Mouse (Mus musculus) intestine, embryonic 14.5 days (tissue): ENCODE measurements at regions not wholly inside any gene's neighbourhood (a gene's known extent, or its start where the extent isn't known, plus 50 kb on each side); places are given as distances from the start of the nearest gene placed in this dataset.
A peak's percentile ranks its signal among the peaks of the same experiment; 100 is the strongest.
"Not testable (repeated sequence)": the region's sequence is repeated elsewhere in the genome, so short reads cannot be mapped to it uniquely, and the experiment has no call there.

Experiments
- ATAC-seq: fragments of 200-750 bp; cut with Nextera tagmentation; replicated peaks from 2 replicates; pipeline ENCODE4 v1.8.0; 2017; ENCODE audit warnings: low read depth, moderate number of reproducible peaks, moderate TSS enrichment, moderate library complexity; ENCODE audit not compliant: low FRiP score, low TSS enrichment
- DNase-seq: peaks from one replicate; pipeline ENCODE4 v3.0.0-alpha.2; 2018; ENCODE audit warnings: low spot score
- H3K27ac ChIP-seq: fragments of 300-500 bp; sonication (generic); 2 replicates; pipeline ENCODE4 v1.5.1; 2014; ENCODE audit warnings: low read depth, mild to moderate bottlenecking, control low read depth
- H3K27me3 ChIP-seq: fragments of 300-500 bp; sonication (generic); replicated peaks from 2 replicates; pipeline ENCODE4 v1.6.1; 2014; ENCODE audit warnings: low read length, control low read depth; ENCODE audit not compliant: control insufficient read depth, insufficient read depth
- H3K36me3 ChIP-seq: fragments of 300-500 bp; sonication (generic); 2 replicates; pipeline ENCODE4 v1.6.1; 2014; ENCODE audit warnings: low read length, control low read depth; ENCODE audit not compliant: control insufficient read depth, insufficient read depth
- H3K4me1 ChIP-seq: fragments of 300-500 bp; sonication (generic); replicated peaks from 2 replicates; pipeline ENCODE4 v1.6.1; 2014; ENCODE audit warnings: low read length, control low read depth, mixed read lengths; ENCODE audit not compliant: control insufficient read depth, insufficient read depth
- H3K4me2 ChIP-seq: fragments of 300-500 bp; sonication (generic); 2 replicates; pipeline ENCODE4 v1.6.1; 2014; ENCODE audit warnings: low read length
- H3K4me3 ChIP-seq: fragments of 300-500 bp; sonication (generic); 2 replicates; pipeline ENCODE4 v1.5.1; 2014; ENCODE audit warnings: low read depth, low read length, control low read depth, mixed read lengths
- H3K9ac ChIP-seq: fragments of 300-500 bp; sonication (generic); 2 replicates; pipeline ENCODE4 v1.6.1; 2014; ENCODE audit warnings: mild to moderate bottlenecking, low read length
- H3K9me3 ChIP-seq: fragments of 300-500 bp; sonication (generic); 2 replicates; pipeline ENCODE4 v1.6.1; 2016; ENCODE audit warnings: low read length, control low read depth; ENCODE audit not compliant: control insufficient read depth
- WGBS: fragments of 180-500 bp; shearing (Covaris S2); extraction: QIAGEN DNeasy Blood & Tissue Kit; methylation state at CpG from one replicate; pipeline ENCODE4 v1.1.7; 2014; 5-methylcytosine and 5-hydroxymethylcytosine counted together

DNA sequence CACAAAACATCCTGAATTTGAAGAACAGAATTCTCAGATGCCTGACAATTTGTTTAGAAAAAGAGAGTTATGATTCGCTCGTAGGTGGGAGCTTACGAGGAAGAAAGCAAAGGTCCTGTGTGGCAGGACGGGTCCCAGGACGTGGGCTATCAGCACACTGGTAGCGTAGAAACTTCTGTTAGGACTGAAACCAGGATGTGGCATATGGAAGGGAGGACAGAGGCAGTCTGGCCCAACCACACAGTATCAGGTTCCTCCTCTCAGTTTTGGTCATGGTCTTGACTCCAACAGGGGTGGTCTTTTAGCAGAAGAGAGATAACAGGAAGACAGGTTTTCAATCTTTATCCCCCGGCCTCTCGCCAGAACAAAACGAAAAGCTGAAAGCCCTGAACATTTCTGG is 130.1 kb downstream of the Gxylt1 start:
- Histone ChIP-seq H3K4me2 (no peak overlapping the region), H3K9ac (no peak overlapping the region), H3K9me3 (no peaks in the 10 kb centered on the region), H3K27ac (no peak overlapping the region), H3K36me3 (no peaks in the 10 kb centered on the region), H3K4me1 (no peaks in the 10 kb centered on the region), H3K4me3 (no peak overlapping the region), H3K27me3 (no peaks in the 10 kb centered on the region)
- ATAC-seq (no peak), DNase-seq (no peak)
- 43% methylated on average over 9 of the region's 9 CpGs for WGBS

DNA sequence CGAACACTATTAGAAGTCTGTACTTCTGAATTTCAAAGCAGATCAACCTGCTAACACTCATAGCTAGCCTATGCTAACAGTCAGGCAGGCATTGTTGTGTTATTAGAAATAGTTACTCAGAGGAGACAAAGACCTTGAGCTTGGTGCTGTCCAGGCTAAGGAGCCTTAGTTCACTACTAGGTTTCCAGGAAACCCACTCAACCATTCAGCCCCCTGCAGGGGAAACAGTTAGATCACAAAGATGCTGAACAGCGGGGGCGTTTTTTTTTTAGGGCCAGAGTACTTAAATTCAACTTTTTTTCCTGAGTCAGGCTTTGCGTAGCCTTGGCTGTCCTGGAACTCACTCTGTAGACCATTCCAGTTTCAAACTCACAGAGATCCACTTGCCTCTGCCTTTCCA is 130.7 kb downstream of the Gxylt1 start:
- H3K4me1 ChIP-seq, result no peaks in the 10 kb centered on the region
- H3K27ac ChIP-seq, result no peak overlapping the region
- 83% methylated on average over 4 of the region's 4 CpGs for WGBS
- no peaks in the 10 kb centered on the region for H3K9me3 ChIP-seq
- no peak for ATAC-seq
- DNase-seq, result no peak
- no peak overlapping the region for H3K4me2 ChIP-seq
- H3K4me3 ChIP-seq, result no peak overlapping the region
- no peaks in the 10 kb centered on the region for H3K27me3 ChIP-seq
- no peaks in the 10 kb centered on the region for H3K36me3 ChIP-seq
- H3K9ac ChIP-seq, result no peak overlapping the region

DNA sequence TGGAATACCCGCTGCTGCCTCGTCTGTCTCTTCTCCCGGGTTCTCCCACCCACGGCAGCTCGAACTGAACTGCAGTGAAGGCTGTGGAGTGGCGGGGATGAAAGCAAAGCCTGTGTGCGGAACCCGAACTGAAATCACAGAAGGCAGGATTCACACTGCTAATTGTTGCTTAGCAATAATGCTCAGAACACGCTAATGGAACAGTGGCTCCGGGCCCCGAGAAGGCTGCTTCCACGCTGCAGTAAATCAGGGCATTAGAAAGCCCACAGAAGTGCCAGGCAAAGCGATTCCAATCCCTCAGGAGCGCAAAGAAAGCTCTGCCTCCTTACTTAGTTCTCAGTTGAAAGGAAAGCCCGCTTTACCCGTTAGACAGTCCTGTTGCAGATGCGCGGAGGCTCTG is 141.6 kb downstream of the Gxylt1 start:
- no peaks in the 10 kb centered on the region for H3K9me3 ChIP-seq
- no peak overlapping the region for H3K27ac ChIP-seq
- no peak overlapping the region for H3K4me2 ChIP-seq
- H3K27me3 ChIP-seq, result no peaks in the 10 kb centered on the region
- no peak overlapping the region for H3K9ac ChIP-seq
- no peaks in the 10 kb centered on the region for H3K36me3 ChIP-seq
- 79% methylated on average over 18 of the region's 18 CpGs for WGBS
- DNase-seq (no peak), ATAC-seq (no peak)
- no peak overlapping the region for H3K4me3 ChIP-seq
- no peaks in the 10 kb centered on the region for H3K4me1 ChIP-seq

DNA sequence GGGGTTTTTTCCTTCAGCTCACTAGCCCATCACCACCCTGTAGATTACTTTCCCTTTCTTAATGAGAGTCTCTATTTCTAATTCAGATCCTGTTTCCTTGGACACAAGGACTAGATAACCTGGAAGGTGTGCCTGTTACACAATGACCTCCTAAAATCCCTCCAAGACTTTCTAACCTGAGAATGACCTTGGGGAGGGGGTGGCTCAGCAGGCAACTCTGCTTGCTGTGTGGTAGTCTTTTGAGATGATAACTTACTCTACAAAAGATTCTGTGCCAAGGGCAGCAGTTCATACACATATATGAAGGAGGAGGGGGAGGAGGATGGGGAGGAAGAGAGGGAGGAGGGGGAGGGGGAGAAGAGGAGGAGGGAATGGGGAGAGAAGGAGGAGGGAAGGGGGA is 143.9 kb downstream of the Gxylt1 start:
- no peak for ATAC-seq

DNA sequence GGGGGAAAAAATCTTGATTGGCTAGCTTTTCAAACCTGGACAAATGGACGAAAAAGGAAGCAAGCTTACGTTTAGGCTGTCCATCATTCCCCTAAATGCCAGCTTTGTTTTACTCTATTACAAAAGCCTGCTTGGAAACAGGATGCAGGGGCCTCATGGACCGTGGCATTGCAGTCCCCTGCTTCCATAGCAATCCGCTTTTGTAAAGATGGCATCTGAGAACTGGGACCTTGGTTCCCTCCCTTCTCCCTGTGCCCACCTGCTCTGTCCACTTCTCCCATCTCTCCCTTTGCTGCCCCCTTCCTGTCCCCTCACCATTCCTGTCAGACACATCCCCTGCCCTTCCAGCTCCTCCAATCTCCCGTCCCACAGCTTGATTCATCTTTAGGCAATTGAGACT is 149.7 kb downstream of the Gxylt1 start:
- Histone ChIP-seq H3K27me3 (no peaks in the 10 kb centered on the region), H3K36me3 (no peaks in the 10 kb centered on the region), H3K9me3 (no peaks in the 10 kb centered on the region), H3K4me3 (no peak overlapping the region), H3K4me2 (no peak overlapping the region), H3K4me1 (no peaks in the 10 kb centered on the region), H3K9ac (no peak overlapping the region), H3K27ac (no peak overlapping the region)
- 63% methylated on average over 5 of the region's 5 CpGs for WGBS
- ATAC-seq (no peak), DNase-seq (no peak)

More for the DNA sequence above, 143.9 kb downstream of the Gxylt1 start:
- Histone ChIP-seq H3K4me3 (no peak overlapping the region), H3K9ac (no peak overlapping the region), H3K36me3 (no peaks in the 10 kb centered on the region), H3K4me2 (no peak overlapping the region), H3K9me3 (no peaks in the 10 kb centered on the region), H3K27me3 (no peaks in the 10 kb centered on the region), H3K27ac (no peak overlapping the region), H3K4me1 (no peaks in the 10 kb centered on the region)
- no peak for DNase-seq

DNA sequence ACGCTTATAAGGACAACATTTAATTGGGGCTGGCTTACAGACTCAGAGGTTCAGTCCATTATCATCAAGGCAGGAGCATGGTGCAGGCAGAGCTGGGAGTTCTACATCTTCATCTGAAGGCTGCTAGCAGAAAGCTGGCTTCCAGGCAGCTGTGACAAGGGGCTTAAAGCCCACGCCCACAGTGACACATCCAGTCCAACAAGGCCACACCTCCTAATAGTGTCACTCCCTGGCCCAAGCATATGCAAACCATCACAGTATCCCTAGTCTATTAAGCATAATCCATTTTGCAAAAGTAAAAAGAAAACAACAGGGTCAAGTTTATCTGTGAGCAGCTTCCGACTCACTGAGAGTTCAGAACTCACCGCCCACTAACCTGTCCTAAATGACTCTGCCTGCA is 153.8 kb downstream of the Gxylt1 start:
- 80% methylated on average over 4 of the region's 4 CpGs for WGBS

DNA sequence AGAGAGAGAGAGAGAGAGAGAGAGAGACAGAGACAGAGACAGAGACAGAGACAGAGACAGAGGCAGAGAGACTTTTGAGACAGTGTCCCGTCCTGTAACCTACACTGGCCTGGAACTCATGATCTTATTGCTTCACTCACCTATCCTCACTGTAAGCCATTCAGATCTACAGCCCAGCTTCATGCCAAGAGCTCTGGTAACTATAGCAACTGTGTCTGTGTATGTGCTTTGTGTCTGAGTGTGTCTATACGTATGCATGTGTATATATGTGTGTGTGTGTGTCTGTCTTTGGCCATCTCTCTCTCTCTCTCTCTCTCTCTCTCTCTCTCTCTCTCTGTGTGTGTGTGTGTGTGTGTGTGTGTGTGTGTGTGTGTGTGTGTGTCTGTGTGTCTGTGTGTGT is 157.2 kb downstream of the Gxylt1 start:
- WGBS, result 70% methylated on average over 2 of the region's 2 CpGs
- H3K9ac ChIP-seq, H3K4me3 ChIP-seq, H3K27ac ChIP-seq, H3K4me1 ChIP-seq, H3K9me3 ChIP-seq, H3K36me3 ChIP-seq, H3K4me2 ChIP-seq, ATAC-seq, H3K27me3 ChIP-seq, DNase-seq: not testable (repeated sequence)

More for the DNA sequence above, 153.8 kb downstream of the Gxylt1 start:
- Histone ChIP-seq H3K9me3 (no peaks in the 10 kb centered on the region), H3K4me1 (no peaks in the 10 kb centered on the region), H3K9ac (no peak overlapping the region), H3K4me2 (no peak overlapping the region), H3K27me3 (no peaks in the 10 kb centered on the region), H3K27ac (no peak overlapping the region), H3K4me3 (no peak overlapping the region), H3K36me3 (no peaks in the 10 kb centered on the region)
- DNase-seq (no peak), ATAC-seq (no peak)

DNA sequence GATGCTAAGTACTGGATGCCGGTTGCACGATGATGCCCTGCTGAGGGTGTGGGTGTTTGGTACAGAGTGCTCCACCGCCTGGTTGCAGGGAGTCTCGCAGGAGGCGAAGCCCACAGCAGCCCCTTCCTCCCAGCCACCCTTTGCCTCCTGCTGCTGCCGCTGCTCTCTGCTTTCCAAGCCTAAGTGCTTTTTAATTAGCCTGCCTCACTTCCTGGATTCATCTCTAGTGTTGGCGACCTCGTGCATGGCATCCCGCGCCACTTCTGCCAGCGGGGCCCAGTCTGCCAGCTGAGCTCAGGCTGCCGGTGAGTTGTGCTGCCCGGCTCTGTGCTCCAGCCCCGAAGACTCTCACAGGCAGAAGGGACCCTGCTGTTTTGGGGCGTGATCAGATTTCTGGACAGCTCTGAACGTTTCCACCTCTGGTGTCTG is 159.3 kb downstream of the Gxylt1 start:
- H3K4me1 ChIP-seq, result peaks cover 6% of the 10 kb centered on the region; the same call in 1 of the 2 replicates
- DNase-seq (peak; percentile 59), ATAC-seq (peak; percentile 58; the same call in 1 of the 2 replicates)
- H3K36me3 ChIP-seq, result no peaks in the 10 kb centered on the region
- peak overlapping the region; percentile 24 for H3K4me3 ChIP-seq
- no peaks in the 10 kb centered on the region for H3K27me3 ChIP-seq
- no peak overlapping the region for H3K27ac ChIP-seq
- H3K9me3 ChIP-seq, result no peaks in the 10 kb centered on the region
- peak overlapping the region; percentile 27; the same call in 1 of the 2 replicates for H3K9ac ChIP-seq
- WGBS, result 7% methylated on average over 16 of the region's 16 CpGs
- peak overlapping the region; percentile 48 for H3K4me2 ChIP-seq

DNA sequence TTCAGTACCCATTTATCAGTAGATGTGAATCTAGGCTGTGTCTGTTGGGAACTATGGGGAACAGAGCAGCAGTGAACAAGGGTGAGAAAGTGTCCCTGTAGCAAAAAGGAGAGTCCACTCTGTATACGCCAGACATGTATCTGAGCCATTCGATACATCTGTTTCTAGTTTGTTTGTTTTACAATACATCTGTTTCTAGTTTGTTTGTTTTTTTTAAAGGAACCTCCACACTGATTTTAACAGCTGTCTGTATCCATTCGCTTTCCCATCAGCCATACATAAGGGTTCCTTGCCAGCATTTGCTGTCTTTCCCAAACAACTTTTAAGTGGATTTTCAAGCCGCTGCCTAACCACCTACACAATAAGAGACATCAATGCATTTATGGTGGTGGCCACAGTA is 170.0 kb downstream of the Gxylt1 start:
- no peak overlapping the region for H3K9ac ChIP-seq
- no peak overlapping the region for H3K27ac ChIP-seq
- no peaks in the 10 kb centered on the region for H3K4me1 ChIP-seq
- WGBS, result 73% methylated on average over 4 of the region's 4 CpGs
- no peak overlapping the region for H3K4me2 ChIP-seq
- H3K4me3 ChIP-seq, result no peak overlapping the region
- ATAC-seq, result no peak
- no peaks in the 10 kb centered on the region for H3K36me3 ChIP-seq
- H3K27me3 ChIP-seq, result no peaks in the 10 kb centered on the region
- no peaks in the 10 kb centered on the region for H3K9me3 ChIP-seq
- no peak for DNase-seq
